Mouse (Mus musculus) CD4-positive, CD25-positive, alpha-beta regulatory T cell, adult 2 months (primary cell): ENCODE measurements around the gene Map2k1.

Experiments
- DNase-seq: peaks from one replicate; pipeline ENCODE4 v3.0.0-alpha.2; 2012; ENCODE audit warnings: low read depth, low spot score

The Map2k1 gene

GRCm38 (mm10) chr9:64249371-64249770 lies 4.1 kb downstream of the Map2k1 start:
- DNase-seq: peak; percentile 15

GRCm38 (mm10) chr9:64242381-64242831 lies 11.0 kb downstream of the Map2k1 start:
- peak; percentile 10 for DNase-seq

- no peak for DNase-seq
Observed at GRCm38 (mm10) chr9:64240681-64241080, 12.8 kb downstream of the Map2k1 start.

DNA sequence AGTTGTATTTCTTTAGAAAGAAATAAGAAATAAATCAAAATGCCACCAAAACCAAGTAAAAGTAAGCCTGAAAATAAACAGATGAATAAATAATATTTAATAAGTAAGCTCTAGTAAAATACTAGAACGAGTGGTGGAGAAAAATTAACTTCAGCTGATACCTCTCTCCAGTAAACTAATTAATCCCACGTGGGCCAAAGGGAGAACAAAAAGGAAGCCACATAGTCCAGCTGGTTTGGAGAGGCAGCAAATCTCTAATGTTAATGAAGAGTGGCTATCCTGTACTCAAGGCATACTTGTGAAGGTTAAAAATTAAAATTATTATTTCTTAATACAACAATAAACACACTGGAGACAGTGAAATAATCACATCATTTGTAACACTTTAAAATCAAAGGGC lies 13.3 kb downstream of the Map2k1 start:
- DNase-seq: no peak

GRCm38 (mm10) chr9:64236056-64236455 lies 17.4 kb downstream of the Map2k1 start:
- DNase-seq: no peak

DNA sequence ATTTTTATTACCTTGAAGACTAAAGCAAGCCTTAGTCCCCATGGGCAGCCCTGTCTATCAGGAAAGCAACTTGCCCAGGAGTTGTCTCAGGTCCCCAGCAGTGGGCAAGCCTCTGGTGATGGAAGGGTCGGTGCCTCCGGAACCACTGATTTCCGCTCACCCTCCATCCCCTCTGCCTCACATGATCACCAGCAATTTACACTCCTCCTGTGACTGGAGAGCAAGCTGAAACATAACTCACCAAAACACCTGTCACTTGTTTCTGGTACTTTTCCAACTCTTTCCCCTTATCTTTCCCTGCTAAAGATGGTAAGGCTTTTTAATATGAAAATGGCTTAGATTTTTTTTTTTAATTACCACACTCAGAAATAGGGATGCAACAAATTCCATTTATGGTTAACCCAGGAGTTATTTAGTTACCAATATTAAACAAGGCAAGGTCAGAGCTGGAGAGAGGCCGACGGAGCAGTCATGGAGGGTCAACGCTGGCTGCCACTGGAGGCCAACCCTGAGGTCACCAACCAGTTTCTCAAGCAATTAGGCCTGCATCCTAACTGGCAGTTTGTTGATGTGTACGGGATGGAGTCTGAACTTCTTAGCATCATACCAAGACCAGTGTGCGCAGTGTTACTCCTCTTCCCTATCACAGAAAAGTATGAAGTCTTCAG lies 18.5 kb downstream of the Map2k1 start, which contains the start of gene Uchl4:
Gene Uchl4 (plus strand): TSS at position 434 of the 668 bp plus-strand sequence.
- no peak for DNase-seq

DNA sequence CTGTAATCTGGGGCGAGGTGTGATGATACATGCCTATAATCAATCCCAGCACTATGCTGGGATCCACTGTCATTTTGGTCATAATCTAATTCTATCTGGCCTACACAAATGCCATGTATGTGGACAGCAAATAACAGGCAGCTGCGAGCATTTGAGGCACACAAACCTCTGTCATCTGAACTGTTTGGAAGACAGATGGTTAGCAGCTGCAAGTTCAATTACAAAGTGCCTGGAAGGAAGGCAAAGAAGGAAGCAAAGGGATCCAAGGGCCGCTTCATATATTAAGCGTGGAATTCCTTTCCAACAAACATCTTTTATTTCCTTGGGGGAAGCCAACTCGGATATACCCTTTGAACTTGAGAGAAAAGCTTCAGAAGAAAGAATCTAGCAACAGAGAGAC lies 19.8 kb downstream of the Map2k1 start:
- DNase-seq: no peak

GRCm38 (mm10) chr9:64232257-64232957 lies 21.0 kb downstream of the Map2k1 start:
- no peak for DNase-seq

GRCm38 (mm10) chr9:64231674-64232073 lies 21.8 kb downstream of the Map2k1 start:
- no peak for DNase-seq

DNA sequence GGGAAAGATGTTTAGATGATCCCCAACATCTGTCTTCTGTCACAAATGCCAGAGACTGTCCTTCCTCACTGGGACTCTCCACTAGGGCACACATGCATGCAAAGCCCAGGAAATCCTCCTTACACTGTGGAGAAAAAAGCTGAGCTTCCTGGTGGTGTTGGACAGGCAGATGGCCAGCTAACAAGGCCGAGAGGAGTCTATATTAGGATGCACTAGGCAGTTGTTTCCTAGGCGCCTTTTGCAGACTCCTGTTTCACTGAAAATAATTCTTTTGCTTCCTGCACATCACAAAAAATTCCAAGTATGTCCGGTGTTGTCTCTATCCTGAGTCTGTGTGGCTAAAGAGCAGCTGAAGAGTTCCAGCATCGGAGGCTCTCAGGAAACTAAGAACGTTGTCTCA lies 22.3 kb downstream of the Map2k1 start:
- no peak for DNase-seq

DNA sequence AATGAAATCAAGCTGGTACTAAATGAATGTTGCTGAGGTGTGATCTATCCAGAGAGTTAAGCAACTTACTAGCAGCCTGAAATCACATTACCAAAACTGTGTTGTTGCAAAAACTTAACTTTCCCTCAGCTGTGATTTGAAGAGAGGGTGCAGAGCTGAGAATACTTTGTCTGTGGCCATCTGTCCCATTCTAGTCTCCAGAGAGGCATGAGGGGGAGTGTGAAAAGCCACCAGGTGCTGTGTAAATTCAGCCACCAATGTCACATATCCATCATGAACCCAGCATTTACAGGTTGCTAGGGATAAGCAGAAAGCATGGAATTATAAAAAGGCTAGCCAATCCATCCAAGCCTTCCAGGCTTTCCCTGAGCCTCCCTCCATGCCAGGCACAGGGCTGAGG lies 24.5 kb downstream of the Map2k1 start:
- DNase-seq: no peak

- DNase-seq: peak; percentile 35
Observed at GRCm38 (mm10) chr9:64227736-64228135, 25.7 kb downstream of the Map2k1 start.

DNA sequence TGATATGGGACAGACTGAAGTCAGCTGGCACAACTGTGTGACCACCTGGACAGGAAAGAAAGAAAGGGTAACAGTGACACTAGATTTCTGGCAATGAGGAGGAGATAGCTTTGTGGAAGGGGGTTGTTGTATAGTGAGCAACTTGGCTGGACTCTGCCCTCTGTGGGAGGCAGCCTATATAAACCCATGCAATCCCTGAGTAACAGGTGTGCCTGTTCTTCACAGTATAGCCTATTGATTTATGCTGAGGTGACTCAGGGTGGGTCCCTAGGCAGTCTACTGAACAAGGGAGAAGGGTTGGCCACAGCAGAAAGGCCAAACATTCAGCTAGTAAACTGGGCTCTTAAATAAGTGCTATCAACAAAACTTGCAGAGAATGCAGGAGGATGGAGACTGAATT lies 27.6 kb downstream of the Map2k1 start:
- no peak for DNase-seq

DNA sequence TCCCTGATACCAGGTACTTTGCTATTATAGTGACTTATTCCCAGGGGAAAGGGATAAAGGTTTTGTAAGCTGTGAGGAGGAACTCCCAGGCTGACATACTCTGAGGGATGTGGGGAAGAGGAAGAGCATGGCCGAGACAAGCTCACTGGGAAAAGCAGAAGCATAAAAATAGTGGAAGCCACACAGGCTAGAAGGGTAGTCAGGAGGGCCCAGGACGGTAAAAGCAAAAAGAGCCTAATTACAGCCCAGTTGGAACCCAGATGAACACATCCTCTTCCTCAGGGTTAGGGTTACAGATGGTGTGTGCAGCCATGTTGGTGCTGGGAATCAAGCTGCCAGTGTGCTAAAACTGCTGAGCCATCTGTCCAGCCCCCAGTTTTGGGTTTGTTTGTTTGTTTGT lies 31.3 kb downstream of the Map2k1 start:
- no peak for DNase-seq

GRCm38 (mm10) chr9:64221480-64221879 lies 32.0 kb downstream of the Map2k1 start:
- DNase-seq: no peak

DNA sequence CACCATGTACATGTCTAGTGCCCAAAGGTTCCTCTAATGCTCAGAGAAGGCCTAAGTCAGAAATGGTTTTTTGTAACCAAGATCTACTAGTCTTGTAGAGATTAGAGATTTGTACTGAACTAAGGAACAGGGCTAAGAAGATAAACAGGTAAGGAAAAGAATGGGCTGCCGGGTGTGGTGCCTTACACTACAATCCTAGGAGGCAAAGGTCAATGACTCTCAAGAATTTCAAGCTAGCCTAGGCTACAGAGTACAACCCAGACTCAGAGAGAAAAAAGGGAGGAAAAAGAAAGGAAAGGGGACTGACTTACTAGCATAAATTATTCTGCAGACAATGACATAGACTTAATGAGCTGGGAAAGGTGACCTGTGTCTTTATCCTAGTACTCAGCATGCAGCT lies 32.8 kb downstream of the Map2k1 start:
- no peak for DNase-seq

GRCm38 (mm10) chr9:64219772-64220420 lies 33.5 kb downstream of the Map2k1 start:
- no peak for DNase-seq

DNA sequence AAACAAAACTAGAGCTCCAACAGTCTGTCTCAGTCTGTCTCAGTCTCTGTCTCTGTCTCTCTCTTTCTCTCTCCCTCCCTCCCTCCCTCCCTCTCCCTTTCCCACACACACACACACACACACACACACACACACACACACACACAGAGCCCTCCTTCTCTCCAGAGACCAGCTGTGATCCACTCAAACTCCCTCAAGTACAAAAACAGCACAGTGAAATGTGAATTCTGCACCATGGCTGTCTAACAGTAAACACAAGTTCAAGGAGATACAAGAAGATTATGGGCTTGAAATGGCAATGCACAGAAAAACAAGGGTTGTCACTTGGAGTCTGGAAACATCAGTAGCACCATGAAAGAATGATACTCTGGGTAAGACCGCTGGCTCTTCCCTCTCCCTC lies 34.1 kb downstream of the Map2k1 start:
- DNase-seq: no peak

DNA sequence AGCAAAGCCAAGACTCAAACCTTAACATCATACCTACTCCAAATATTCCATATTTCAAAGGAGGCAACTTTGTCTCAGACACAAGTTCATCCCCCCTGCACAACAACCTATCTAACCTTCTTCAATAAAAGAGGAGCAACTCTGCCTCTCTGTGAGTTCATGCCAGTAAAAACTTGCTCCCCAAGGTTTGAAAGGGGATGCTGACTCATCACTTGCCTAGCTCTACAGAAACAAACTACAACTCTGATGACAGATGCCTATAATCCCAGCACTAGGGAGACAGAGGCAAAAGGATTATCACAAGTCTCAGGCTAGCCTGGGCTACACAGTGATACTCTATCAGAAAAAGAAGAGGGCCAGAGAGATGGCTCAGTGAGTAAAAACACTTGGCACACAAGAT lies 35.5 kb downstream of the Map2k1 start:
- no peak for DNase-seq

GRCm38 (mm10) chr9:64216641-64217040 lies 36.8 kb downstream of the Map2k1 start:
- DNase-seq: no peak

DNA sequence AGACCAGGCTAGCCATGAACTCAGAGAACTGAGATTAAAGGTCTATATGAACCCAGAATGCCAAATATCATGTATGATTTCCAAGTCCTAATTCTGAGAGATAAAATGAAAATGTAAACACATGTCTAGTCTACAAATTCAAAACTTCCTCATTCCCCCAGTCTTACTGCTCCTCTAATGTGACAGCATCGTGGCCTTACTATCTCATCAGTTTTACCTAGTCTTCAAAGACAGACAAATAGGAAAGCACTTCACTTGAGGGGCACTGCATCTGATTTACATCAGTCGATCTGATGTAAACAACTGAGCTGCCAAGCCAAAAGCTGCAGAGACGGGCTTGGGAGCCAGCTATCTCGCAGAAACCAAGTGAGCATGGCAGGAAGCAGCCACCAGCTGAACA lies 37.3 kb downstream of the Map2k1 start:
- DNase-seq: no peak

- DNase-seq: no peak
Observed at GRCm38 (mm10) chr9:64214452-64214851, 39.0 kb downstream of the Map2k1 start.
